Mouse (Mus musculus): Measurements from ENCODE around the gene Mkrn2os. TPM values are rescaled to one million over a fixed set of nuclear protein-coding genes. Genes with fewer than 3 reads are reported as not detected.
A peak's percentile ranks its signal among the peaks of the same experiment; 100 is the strongest.

Mkrn2os gene
- polyA plus RNA-seq, 1 experiment from 2014 or later: 33.1 TPM

DNA sequence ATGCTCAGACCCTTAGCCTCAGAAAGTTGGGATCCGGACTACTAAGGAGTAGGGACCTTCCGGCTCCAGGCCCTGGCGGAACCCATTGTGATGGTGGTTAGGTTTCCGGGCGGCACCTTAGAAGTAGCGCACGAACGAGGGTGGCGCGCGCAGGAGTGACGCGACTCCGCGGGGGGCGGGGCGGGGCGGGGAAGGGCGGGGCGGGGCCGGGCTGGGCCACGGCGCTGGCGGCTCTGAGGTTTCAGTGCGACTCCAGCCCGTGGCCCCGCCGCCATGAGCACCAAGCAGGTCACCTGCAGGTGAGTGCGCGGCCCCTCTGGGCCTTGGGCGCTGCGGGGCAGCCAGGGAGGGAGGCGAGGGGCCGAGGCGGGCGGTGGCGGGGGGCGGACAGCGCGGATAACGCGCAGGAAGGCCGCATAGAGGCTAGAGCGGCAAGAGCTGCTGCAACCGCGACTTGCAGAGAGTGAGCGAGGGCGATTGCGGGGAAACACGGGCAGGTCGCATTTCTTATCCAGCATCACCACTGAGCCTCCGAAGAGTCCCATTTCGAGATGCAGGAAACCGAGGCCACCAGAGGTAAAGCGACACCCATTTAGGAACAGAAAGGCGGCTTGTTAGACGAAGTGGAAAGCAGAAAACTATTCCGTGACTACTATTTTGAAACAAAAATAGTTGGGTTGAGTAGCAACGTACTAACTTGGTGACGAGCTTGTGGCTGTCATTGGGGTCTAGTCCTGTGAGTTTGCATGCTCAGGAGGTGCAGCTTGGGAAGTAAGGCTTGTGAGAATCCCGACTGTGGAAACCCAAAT lies 9.5 kb upstream of the Mkrn2os start, which contains the start of gene Mkrn2:
Mkrn2 (plus strand) TSS at position 188 of the 809 bp plus-strand sequence.
- WGBS: under 1% methylated on average over 58 of the region's 61 CpGs
- no peaks in the 10 kb centered on the region for H3K27me3 ChIP-seq (replicated peaks)
- peak; percentile 96 for ATAC-seq
- peak within 1 kb of the TSS; percentile 89 for H3K9ac ChIP-seq
- H3K4me3 ChIP-seq (replicated peaks): peak within 1 kb of the TSS; percentile 96
- peak within 1 kb of the TSS; percentile 76 for H3K4me2 ChIP-seq (replicated peaks)
- peaks cover 10% of the 10 kb centered on the region for H3K4me1 ChIP-seq (replicated peaks)
- H3K9me3 ChIP-seq: no peaks in the 10 kb centered on the region
- no peaks in the 10 kb centered on the region for H3K36me3 ChIP-seq
- H3K27ac ChIP-seq: peak within 1 kb of the TSS; percentile 88

DNA sequence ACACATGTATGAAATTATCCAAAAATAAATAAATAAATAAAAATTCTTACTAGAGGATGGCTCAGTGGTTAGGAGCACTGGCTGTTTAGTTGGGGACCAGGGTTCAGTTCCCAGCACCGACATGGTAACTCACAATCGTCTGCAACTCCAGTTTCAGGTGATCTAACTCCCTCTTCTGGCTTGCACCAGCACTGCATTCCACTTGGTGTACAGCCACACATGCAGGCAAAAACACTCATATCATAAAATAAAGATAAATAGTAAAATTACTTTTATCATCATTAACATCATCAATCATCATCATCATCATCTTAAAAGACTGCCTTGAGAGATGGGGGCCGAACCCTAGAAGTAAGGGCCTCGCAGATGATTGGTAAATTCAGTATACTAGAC lies 8.9 kb upstream of the Mkrn2os start:
- Histone ChIP-seq H3K4me2 (replicated peaks) (peak overlapping the region; percentile 76), H3K9ac (no peak overlapping the region), H3K27ac (no peak overlapping the region), H3K4me3 (replicated peaks) (peak overlapping the region; percentile 96), H3K27me3 (replicated peaks) (no peaks in the 10 kb centered on the region), H3K9me3 (no peaks in the 10 kb centered on the region), H3K36me3 (no peaks in the 10 kb centered on the region), H3K4me1 (replicated peaks) (peaks cover 10% of the 10 kb centered on the region)
- 0 out of 2 replicates have a peak, but pooled peaks have one; percentile 9 for ATAC-seq
- 57% methylated on average over 4 of the region's 4 CpGs for WGBS

DNA sequence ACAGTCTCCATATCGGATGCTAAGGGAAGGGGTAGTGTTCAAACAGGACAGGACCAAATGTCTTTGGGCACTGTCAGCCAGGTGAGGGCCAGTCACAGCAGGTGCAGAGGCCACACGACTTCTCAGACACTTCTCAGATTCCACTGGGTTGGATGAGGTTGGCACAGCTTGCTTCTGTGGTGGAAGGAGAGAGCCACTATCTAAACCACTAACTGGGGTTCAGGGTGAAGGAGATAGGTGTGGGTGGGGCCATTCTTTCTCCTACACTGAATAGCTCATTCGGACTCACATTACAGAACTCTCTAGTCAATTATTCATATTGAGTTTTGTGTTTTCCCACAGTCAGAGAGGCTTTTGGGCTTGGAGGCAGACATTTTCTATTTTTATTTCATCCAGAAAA lies 3.3 kb upstream of the Mkrn2os start:
- H3K27me3 ChIP-seq (replicated peaks): no peaks in the 10 kb centered on the region
- H3K9ac ChIP-seq: no peak overlapping the region
- no peaks in the 10 kb centered on the region for H3K36me3 ChIP-seq
- H3K27ac ChIP-seq: no peak overlapping the region
- H3K4me2 ChIP-seq (replicated peaks): no peak overlapping the region
- 59% methylated on average over 3 of the region's 3 CpGs for WGBS
- no peak for ATAC-seq
- no peaks in the 10 kb centered on the region for H3K9me3 ChIP-seq
- H3K4me3 ChIP-seq (replicated peaks): no peak overlapping the region
- H3K4me1 ChIP-seq (replicated peaks): no peaks in the 10 kb centered on the region

DNA sequence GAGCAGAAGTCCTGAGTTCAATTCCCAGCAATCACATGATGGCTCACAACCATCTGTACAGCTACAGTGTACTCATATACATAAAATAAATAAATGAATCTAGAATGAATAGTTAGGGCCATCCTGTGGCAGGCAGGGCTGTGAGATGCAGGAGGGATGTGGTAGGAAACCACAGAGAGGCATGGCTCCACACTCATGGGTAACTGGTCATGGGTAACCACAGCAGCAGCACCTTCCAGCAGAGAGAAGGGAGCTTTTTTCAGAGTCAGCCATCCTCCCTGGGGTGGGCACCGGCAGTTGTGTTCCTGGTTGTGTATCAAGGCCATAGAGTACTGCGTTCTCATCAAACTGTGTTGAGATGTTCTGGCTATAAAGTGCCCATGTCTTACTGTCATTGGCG lies 2.1 kb upstream of the Mkrn2os start:
- H3K4me3 ChIP-seq (replicated peaks): no peak overlapping the region
- no peaks in the 10 kb centered on the region for H3K4me1 ChIP-seq (replicated peaks)
- 79% methylated on average over 3 of the region's 3 CpGs for WGBS
- no peak overlapping the region for H3K9ac ChIP-seq
- H3K27ac ChIP-seq: no peak overlapping the region
- H3K36me3 ChIP-seq: no peaks in the 10 kb centered on the region
- no peak for ATAC-seq
- H3K9me3 ChIP-seq: no peaks in the 10 kb centered on the region
- H3K27me3 ChIP-seq (replicated peaks): no peaks in the 10 kb centered on the region
- no peak overlapping the region for H3K4me2 ChIP-seq (replicated peaks)

DNA sequence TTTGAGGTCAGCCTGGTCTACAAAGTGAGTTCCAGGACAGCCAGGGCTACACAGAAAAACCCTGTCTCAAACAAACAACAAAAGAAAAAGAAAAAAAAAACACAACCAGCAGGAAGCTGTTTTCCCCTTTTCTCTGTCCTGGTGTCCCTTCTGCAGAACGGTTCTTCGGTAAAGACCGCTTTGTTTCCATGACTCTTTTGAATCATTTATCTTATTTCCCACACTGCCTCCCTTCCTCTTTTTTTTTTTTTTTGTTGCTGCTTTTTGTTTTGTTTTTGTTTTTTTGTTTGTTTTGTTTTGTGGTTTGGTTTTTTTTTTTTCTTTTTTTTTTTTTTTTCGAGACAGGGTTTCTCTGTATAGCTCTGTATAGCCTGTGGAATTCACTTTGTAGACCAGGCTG lies 876 bp upstream of the Mkrn2os start:
- 82% methylated on average over 4 of the region's 4 CpGs for WGBS
- Histone ChIP-seq H3K27me3 (replicated peaks) (no peaks in the 10 kb centered on the region), H3K9me3 (no peaks in the 10 kb centered on the region), H3K36me3 (no peaks in the 10 kb centered on the region), H3K4me2 (replicated peaks) (no peak overlapping the region), H3K9ac (no peak overlapping the region), H3K4me3 (replicated peaks) (no peak overlapping the region), H3K4me1 (replicated peaks) (no peaks in the 10 kb centered on the region), H3K27ac (no peak overlapping the region)
- no peak for ATAC-seq

DNA sequence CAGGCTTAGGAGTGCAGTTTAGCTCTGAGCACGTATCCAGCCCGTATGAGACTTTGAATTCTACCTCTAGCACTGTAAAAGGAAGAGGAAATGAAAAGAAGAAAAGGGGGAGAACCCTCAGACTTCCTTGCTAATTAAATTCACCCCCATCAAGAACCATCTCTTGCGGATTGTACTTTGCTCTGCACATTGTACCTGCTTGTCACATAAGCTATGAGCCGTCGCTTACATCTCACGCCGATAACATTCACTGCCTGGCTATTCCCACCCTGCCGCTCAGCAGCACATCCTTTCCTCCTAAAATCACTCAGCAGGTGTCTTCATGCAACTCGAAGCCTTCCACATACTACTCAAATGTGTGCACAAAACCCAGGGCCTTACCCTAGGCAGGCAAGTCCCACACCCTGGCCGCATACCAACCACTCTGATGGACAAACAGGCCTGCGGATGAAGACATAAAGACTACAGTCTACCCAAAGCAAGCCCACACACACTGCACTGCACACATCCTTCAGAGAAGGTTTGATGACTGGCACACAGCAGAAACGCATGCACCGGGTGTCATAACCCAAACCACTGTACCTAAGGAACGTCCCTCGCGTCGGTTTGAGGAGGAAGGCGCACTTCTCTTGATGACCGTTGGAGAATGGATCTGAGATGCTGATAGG lies 550 bp downstream of the Mkrn2os start:
- H3K27ac ChIP-seq: peak overlapping the region; percentile 80
- no peaks in the 10 kb centered on the region for H3K36me3 ChIP-seq
- H3K4me3 ChIP-seq (replicated peaks): peak overlapping the region; percentile 30
- 73% methylated on average over 19 of the region's 19 CpGs for WGBS
- H3K4me1 ChIP-seq (replicated peaks): no peaks in the 10 kb centered on the region
- H3K27me3 ChIP-seq (replicated peaks): no peaks in the 10 kb centered on the region
- H3K9me3 ChIP-seq: no peaks in the 10 kb centered on the region
- peak overlapping the region; percentile 47 for H3K4me2 ChIP-seq (replicated peaks)
- peak; percentile 72 for ATAC-seq
- peak overlapping the region; percentile 16; the same call in 1 of the 2 replicates for H3K9ac ChIP-seq

DNA sequence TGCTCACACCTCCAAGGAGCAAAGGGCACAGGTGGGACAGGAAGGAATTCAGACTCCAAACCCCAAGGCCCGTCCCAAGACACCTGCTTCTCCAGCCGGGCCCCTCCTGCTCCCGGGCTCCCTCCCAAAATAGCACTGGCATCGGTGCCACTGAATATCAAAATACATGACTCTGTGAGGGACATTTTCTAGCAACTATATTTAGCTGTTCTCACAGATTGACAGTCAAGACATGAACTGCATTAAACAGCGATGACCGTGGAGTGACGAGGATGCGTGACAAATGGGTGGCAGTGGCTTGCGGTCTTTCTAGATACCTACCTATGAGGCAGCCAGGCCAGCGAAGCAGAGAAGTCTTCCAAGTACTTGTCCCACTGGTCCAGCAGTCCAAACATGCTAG lies 6.1 kb downstream of the Mkrn2os start:
- Histone ChIP-seq H3K4me1 (replicated peaks) (no peaks in the 10 kb centered on the region), H3K36me3 (no peaks in the 10 kb centered on the region), H3K9me3 (no peaks in the 10 kb centered on the region), H3K27ac (no peak overlapping the region), H3K4me3 (replicated peaks) (no peak overlapping the region), H3K27me3 (replicated peaks) (no peaks in the 10 kb centered on the region), H3K9ac (no peak overlapping the region), H3K4me2 (replicated peaks) (no peak overlapping the region)
- 87% methylated on average over 10 of the region's 10 CpGs for WGBS
- no peak for ATAC-seq

DNA sequence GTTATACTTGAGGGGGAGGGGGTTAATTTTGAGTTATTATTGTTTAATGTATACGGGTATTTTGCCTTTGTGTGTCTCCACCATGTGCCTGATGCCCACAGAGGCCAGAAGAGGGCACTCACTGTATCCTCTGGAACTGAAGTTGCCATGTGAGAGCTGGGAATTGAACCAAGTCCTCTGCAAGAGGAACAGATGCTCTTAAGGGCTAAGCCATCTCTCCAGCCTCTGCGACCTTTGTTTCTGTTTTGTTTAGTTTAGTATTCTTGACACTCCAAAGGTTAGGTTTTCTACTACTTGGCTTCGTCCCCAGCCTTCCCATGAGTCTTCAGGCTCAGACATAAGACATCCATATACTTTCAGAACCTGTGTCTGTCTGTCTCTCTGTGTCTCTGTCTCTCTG lies 8.2 kb downstream of the Mkrn2os start:
- ATAC-seq: no peak
- no peaks in the 10 kb centered on the region for H3K4me1 ChIP-seq (replicated peaks)
- H3K9me3 ChIP-seq: no peaks in the 10 kb centered on the region
- H3K4me3 ChIP-seq (replicated peaks): no peak overlapping the region
- H3K27ac ChIP-seq: no peak overlapping the region
- 0 out of 2 replicates have a peak, but pooled peaks cover 3% of the 10 kb centered on the region for H3K36me3 ChIP-seq
- WGBS: 64% methylated on average over 3 of the region's 3 CpGs
- no peaks in the 10 kb centered on the region for H3K27me3 ChIP-seq (replicated peaks)
- H3K9ac ChIP-seq: no peak overlapping the region
- H3K4me2 ChIP-seq (replicated peaks): no peak overlapping the region

DNA sequence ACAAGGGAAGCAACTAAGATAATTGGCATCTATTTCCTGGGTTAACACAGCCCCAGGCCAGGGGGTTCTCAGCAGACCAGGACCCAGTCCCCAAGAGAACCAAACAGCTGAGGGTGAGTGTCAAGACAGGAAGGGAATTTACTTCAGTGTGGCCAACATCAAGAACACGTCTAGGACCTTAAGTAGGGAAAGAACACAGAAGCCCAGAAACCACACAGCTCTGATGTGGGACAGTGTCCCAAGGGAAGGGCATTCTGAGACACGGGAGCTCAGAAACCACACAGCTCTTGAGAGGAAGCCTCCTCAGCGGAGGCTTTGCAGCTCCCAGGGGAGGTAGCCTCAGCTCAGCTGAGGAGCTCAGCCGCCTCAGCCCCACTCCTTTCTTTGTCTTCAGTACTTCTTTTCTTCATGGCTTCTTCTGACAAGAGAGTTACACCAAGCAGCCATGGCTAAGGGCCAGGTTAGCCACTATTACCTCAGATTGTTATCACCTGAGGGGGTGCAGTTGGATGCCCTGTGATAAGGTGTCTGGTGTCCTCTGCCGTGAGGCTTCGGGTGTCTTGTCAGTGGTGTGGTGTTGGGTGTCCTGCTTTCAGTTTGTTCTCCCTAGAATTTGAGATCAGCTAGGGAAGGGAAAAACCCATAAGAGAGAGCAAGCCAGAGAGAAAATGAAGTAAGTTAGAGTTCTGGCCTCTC lies 8.8 kb downstream of the Mkrn2os start:
- no peaks in the 10 kb centered on the region for H3K4me1 ChIP-seq (replicated peaks)
- ATAC-seq: no peak
- WGBS: 76% methylated on average over 6 of the region's 6 CpGs
- H3K4me2 ChIP-seq (replicated peaks): no peak overlapping the region
- H3K27ac ChIP-seq: no peak overlapping the region
- no peaks in the 10 kb centered on the region for H3K27me3 ChIP-seq (replicated peaks)
- H3K9ac ChIP-seq: no peak overlapping the region
- no peak overlapping the region for H3K4me3 ChIP-seq (replicated peaks)
- no peaks in the 10 kb centered on the region for H3K9me3 ChIP-seq
- H3K36me3 ChIP-seq: 0 out of 2 replicates have a peak, but pooled peaks cover 3% of the 10 kb centered on the region

DNA sequence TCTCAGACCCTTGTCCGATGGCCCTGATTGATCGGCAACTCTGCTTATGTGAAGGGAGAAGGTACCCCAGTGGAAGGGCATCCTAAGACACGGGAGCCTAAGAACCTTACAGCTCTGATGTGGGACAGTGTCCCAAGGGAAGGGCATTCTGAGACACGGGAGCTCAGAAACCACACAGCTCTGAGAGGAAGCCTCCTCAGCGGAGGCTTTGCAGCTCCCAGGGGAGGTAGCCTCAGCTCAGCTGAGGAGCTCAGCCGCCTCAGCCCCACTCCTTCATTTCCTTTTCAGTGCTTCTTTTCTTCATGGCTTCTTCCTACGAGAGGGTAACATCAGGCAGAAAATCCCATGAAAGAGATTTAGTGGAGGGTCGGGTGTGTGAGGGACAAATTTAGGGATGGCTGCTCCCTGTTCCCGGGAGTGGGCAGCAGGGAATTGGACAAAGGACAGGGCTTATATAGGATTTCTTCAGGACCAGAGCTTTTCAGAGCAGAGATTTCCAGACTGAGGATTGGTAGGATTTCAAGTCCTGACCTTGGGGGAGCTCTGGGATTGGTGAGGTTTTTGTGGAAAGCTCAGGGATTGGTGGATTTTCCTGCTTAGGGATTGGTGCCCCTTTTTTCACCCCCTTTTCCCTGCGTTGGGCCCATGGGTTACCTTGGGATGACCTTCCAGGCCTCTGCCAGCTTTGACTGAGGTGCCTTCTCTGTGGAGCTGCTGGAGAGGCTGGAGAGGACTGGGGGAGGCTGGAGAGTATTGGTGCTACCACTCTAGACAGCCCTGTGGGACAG lies 9.9 kb downstream of the Mkrn2os start:
- no peak overlapping the region for H3K4me2 ChIP-seq (replicated peaks)
- H3K27ac ChIP-seq: no peak overlapping the region
- no peaks in the 10 kb centered on the region for H3K4me1 ChIP-seq (replicated peaks)
- 0 out of 2 replicates have a peak, but pooled peaks cover 7% of the 10 kb centered on the region for H3K36me3 ChIP-seq
- H3K9ac ChIP-seq: no peak overlapping the region
- H3K4me3 ChIP-seq (replicated peaks): no peak overlapping the region
- ATAC-seq: no peak
- no peaks in the 10 kb centered on the region for H3K27me3 ChIP-seq (replicated peaks)
- 81% methylated on average over 10 of the region's 10 CpGs for WGBS
- no peaks in the 10 kb centered on the region for H3K9me3 ChIP-seq

DNA sequence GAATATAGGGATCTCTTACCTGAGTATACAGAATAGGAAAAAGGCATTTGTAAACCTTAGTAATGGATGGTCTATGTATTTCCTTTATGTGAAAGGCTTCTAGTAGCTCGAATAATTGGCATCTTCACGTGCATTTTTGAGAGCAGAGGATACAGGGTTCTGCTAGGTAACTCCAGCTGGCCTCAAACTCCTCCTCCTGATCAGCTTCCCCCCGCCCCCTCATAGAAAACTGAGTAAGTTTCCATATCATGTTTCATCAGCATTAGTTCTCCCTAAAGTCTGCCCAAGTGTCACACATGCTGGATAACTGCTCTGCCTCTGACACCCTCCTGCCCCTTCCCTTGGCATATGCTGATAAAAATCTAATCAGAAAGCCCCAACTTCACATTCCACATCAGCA lies 11.6 kb downstream of the Mkrn2os start:
- H3K36me3 ChIP-seq: peaks cover 19% of the 10 kb centered on the region; the same call in 1 of the 2 replicates
- WGBS: 81% methylated on average over 3 of the region's 3 CpGs
- H3K27ac ChIP-seq: no peak overlapping the region
- no peaks in the 10 kb centered on the region for H3K27me3 ChIP-seq (replicated peaks)
- H3K4me3 ChIP-seq (replicated peaks): no peak overlapping the region
- H3K9me3 ChIP-seq: no peaks in the 10 kb centered on the region
- H3K4me2 ChIP-seq (replicated peaks): no peak overlapping the region
- no peak for ATAC-seq
- no peaks in the 10 kb centered on the region for H3K4me1 ChIP-seq (replicated peaks)
- no peak overlapping the region for H3K9ac ChIP-seq

DNA sequence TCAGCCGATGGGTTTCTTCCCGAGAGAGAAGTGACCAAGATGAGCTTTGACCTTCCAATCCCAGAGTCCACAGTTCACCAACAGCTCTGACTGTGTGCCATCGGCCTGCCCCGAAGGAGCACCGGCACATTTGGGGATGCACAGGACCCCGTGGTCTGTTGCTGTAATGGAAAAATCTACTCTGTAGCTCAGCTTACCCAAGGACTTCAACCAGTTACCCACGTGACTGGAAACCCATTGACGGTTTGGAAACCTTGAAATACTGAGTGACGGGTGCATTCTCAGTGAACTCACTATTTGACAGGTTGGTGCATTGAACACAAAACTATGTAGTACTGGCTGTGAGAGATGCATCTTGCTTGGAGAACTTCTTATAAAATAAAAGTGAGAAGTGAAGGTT lies 14.4 kb downstream of the Mkrn2os start:
- Histone ChIP-seq H3K4me3 (replicated peaks) (no peak overlapping the region), H3K9ac (no peak overlapping the region), H3K36me3 (peaks cover 20% of the 10 kb centered on the region), H3K9me3 (no peaks in the 10 kb centered on the region), H3K27ac (no peak overlapping the region), H3K4me2 (replicated peaks) (no peak overlapping the region), H3K27me3 (replicated peaks) (no peaks in the 10 kb centered on the region), H3K4me1 (replicated peaks) (no peaks in the 10 kb centered on the region)
- ATAC-seq: no peak
- 93% methylated on average over 9 of the region's 9 CpGs for WGBS

All from intestine, embryonic 15.5 days (tissue).